Mouse (Mus musculus): Measurements from ENCODE around the gene Amer3. TPM values are rescaled to one million over a fixed set of nuclear protein-coding genes. Genes with fewer than 3 reads are reported as not detected.
A peak's percentile ranks its signal among the peaks of the same experiment; 100 is the strongest.
"Not testable (repeated sequence)": the region's sequence is repeated elsewhere in the genome, so short reads cannot be mapped to it uniquely, and the experiment has no call there.

Amer3 gene
- polyA plus RNA-seq (2015; fragmentation: Nextera tagmentation; extraction: Ambion mirVana): 0.18 and 0.31 TPM in 2 replicates

DNA sequence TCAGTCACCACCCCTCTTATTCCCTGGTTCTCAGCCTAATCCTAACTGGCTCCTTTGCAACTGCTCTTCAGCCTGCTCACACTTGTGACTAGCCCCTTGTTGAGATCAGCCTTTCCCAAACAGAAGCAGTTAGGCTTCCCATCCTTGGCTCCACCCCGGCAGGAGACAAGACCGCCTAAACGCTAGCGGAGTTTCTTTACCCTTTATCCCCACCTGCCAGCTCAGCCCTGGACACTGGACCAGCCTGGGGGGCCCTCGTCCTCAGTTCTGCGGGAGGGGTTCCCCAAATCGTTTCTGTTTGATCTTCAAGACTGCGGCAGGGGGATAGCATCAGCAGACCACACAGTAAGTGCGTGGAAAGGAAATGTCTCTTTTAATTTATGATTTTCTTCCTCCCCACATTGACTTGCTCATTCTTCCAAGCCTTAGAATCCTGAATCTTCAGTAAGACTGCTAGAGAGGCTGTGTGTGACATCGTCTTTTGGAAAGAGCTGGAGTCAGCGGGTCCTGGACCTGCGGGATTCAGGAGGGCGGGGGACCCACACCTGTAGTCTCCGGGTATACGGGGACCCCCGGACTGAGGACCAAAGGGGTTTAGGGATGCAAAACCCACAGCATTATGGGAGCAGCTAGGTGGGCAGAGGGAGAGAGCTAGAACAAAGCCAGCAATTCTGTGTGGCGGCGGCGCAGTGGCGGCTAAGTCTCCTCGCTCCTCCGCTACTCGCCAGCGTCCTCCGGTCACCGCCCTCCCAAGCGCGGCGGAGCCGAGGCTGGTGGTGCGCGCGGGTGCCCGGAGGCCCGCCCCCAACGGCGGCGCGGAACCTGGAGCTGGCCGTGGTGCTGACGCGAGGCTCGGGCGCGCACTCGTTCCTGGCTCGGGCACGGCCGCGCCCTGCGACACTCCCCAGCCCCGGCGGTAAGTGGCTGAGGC lies at the start of gene Amer3:
Amer3 (plus strand) TSS at position 807 of the 931 bp plus-strand sequence.
- peak within 1 kb of the TSS; percentile 48 for H3K4me2 ChIP-seq (replicated peaks; ENCODE audit: low read depth)
- under 1% methylated on average over 53 of the region's 53 CpGs for WGBS
- no peaks in the 10 kb centered on the region for H3K9me3 ChIP-seq (ENCODE audit: control insufficient read depth)
- peak; percentile 79; the same call in 1 of the 2 replicates for ATAC-seq
- no peaks in the 10 kb centered on the region for H3K4me1 ChIP-seq (replicated peaks; ENCODE audit: control insufficient read depth, insufficient read depth, low read length)
- H3K36me3 ChIP-seq (ENCODE audit: control insufficient read depth, insufficient read depth): no peaks in the 10 kb centered on the region
- no peak within 1 kb of the TSS for H3K9ac ChIP-seq (ENCODE audit: low read depth, low read length)
- peak within 1 kb of the TSS; percentile 13 for H3K4me3 ChIP-seq (ENCODE audit: low read depth, low read length)
- peak; percentile 24; the same call in 1 of the 2 replicates for TF ChIP-seq CTCF (IDR thresholded peaks at IDR 0.05; ENCODE audit: low read depth)
- peaks cover 19% of the 10 kb centered on the region for H3K27me3 ChIP-seq (replicated peaks; ENCODE audit: control insufficient read depth, insufficient read depth, low read length)
- no peak within 1 kb of the TSS for H3K27ac ChIP-seq (ENCODE audit: low read depth, low read length)

DNA sequence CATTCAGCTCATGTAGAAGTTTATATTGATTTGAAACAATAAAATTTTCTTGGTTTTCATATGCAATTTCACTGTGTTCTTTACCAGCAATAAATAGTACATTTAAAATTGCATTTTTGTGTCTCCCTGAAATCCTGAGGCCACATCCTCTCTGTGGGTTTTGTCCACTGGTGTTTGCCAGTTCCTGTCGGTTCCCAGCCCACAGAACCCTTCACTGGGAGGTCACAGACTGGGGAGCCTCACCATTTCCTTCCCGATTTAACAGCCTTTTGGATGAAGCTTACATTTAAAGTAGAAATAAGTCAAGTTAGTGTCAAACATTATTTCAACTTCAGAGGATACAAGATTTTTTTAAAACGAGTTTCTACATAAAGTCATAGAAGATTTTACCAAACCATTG lies 44.9 kb upstream of the Amer3 start:
- ATAC-seq; H3K9me3 ChIP-seq (ENCODE audit: control insufficient read depth); H3K4me2 ChIP-seq (replicated peaks; ENCODE audit: low read depth); H3K4me3 ChIP-seq (ENCODE audit: low read depth, low read length); H3K27ac ChIP-seq (ENCODE audit: low read depth, low read length); H3K36me3 ChIP-seq (ENCODE audit: control insufficient read depth, insufficient read depth); H3K9ac ChIP-seq (ENCODE audit: low read depth, low read length); H3K4me1 ChIP-seq (replicated peaks; ENCODE audit: control insufficient read depth, insufficient read depth, low read length): not testable (repeated sequence)
- H3K27me3 ChIP-seq (replicated peaks; ENCODE audit: control insufficient read depth, insufficient read depth, low read length): peaks cover 27% of the 10 kb centered on the region
- 34% methylated on average over 3 of the region's 3 CpGs for WGBS

DNA sequence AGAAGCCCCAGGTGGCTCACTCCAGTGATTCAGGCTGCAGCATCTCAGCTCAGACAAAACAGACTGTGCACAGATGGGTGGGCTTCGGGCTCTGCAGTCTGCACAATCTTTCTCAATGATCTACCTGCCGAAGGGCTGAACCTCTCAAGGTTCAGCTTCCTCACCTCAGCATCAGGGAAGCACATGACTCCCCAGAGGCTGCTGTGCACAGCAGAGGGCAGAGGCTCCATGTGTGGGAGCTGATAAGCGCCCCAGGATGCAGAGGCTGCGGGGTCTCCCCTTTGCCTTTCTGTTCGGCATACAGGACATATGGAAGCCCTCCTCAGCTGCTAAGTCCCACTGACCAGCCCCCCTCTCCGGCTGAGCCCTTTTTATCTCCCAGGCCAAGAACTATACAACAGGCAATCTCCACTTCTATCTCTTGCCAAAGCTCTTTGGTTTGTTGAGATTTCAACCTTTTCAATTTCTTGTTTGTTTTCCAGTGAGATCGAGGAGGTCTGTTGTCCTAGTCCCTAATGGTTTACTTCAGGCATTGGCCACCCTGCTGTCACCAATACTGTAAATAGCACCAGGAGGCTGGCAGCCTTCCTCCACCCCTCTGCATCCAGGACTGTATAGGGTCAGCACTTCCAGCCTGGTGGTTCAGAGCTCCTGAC lies 44.3 kb upstream of the Amer3 start, which contains the start of gene Cfc1:
Cfc1 (plus strand) TSS at position 606 of the 656 bp plus-strand sequence.
- ATAC-seq; H3K4me3 ChIP-seq (ENCODE audit: low read depth, low read length): not testable (repeated sequence)

DNA sequence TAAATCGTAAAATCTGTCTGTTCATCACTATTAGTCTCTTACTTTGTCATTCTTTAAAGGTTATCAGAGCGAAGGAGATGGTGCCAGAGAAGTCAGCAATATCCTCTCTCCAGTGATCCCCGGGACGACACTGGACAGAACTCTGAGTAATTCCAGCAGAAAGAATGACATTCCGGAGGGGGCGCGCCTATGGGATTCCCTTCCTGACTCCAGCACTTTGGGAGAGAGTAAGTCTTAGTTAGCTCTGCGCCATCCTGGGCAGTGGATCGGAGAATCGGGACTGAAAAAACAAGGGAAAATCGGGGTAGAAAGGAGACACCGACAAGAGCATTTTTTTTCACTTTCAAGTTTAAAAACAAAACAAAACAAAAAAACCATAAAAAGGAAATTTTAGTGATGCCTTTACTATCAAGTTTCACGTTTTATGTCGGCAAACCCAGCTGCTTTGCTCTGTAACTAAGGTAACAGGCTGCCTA lies 43.1 kb upstream of the Amer3 start:
- Histone ChIP-seq H3K27ac (ENCODE audit: low read depth, low read length) (no peak overlapping the region), H3K4me1 (replicated peaks; ENCODE audit: control insufficient read depth, insufficient read depth, low read length) (no peaks in the 10 kb centered on the region), H3K36me3 (ENCODE audit: control insufficient read depth, insufficient read depth) (no peaks in the 10 kb centered on the region), H3K27me3 (replicated peaks; ENCODE audit: control insufficient read depth, insufficient read depth, low read length) (peaks cover 27% of the 10 kb centered on the region), H3K4me3 (ENCODE audit: low read depth, low read length) (0 out of 2 replicates have a peak overlapping the region, but pooled peaks have one; percentile 9), H3K9ac (ENCODE audit: low read depth, low read length) (no peak overlapping the region), H3K4me2 (replicated peaks; ENCODE audit: low read depth) (peak overlapping the region; percentile 46), H3K9me3 (ENCODE audit: control insufficient read depth) (no peaks in the 10 kb centered on the region)
- 2% methylated on average over 14 of the region's 14 CpGs for WGBS
- no peak for ATAC-seq
- TF ChIP-seq CTCF (IDR thresholded peaks at IDR 0.05; ENCODE audit: low read depth): no peak

More for the DNA sequence above, 44.3 kb upstream of the Amer3 start, which contains the start of gene Cfc1:
- Histone ChIP-seq H3K4me2 (replicated peaks; ENCODE audit: low read depth) (peak within 1 kb of the TSS; percentile 46; the same call in 1 of the 2 replicates), H3K27me3 (replicated peaks; ENCODE audit: control insufficient read depth, insufficient read depth, low read length) (peaks cover 27% of the 10 kb centered on the region)
- not testable (repeated sequence) for H3K9me3 ChIP-seq (ENCODE audit: control insufficient read depth); H3K36me3 ChIP-seq (ENCODE audit: control insufficient read depth, insufficient read depth); H3K27ac ChIP-seq (ENCODE audit: low read depth, low read length); H3K4me1 ChIP-seq (replicated peaks; ENCODE audit: control insufficient read depth, insufficient read depth, low read length); H3K9ac ChIP-seq (ENCODE audit: low read depth, low read length)
- WGBS: 32% methylated on average over 7 of the region's 7 CpGs

DNA sequence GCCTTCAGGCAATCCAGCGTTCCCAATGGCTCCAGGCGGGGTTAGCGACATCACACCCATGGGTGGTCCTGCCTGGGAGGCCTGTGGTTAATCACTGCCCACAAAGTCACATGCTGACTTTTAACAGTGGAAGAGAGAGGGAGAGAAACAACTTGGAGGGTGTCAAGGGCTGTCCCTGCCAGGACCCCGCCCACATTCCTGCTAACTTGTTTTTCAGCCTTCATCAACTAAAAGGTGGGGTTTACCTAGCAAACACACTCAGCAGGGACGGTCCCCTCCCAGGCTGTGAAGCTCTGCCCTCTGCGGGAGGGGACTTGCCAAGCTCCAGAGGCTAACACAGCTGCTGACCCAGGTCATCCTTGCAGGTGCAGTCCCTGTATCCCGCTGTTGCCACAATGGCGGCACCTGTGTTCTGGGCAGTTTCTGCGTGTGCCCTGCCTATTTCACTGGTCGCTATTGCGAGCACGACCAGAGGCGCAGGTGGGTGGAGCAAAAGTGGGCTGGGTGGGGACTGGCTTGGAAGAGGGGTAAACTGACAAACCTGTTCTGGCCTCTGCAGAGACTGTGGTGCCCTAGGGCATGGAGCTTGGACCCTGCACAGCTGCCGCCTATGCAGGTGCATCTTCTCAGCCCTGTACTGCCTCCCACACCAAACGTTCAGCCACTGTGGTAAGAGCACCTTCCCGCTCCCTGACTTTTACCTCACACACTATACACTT lies 42.5 kb upstream of the Amer3 start:
- 5% methylated on average over 16 of the region's 16 CpGs for WGBS
- Histone ChIP-seq H3K36me3 (ENCODE audit: control insufficient read depth, insufficient read depth) (no peaks in the 10 kb centered on the region), H3K4me2 (replicated peaks; ENCODE audit: low read depth) (peak overlapping the region; percentile 46), H3K27me3 (replicated peaks; ENCODE audit: control insufficient read depth, insufficient read depth, low read length) (peaks cover 27% of the 10 kb centered on the region), H3K27ac (ENCODE audit: low read depth, low read length) (no peak overlapping the region), H3K4me3 (ENCODE audit: low read depth, low read length) (0 out of 2 replicates have a peak overlapping the region, but pooled peaks have one; percentile 9), H3K9ac (ENCODE audit: low read depth, low read length) (no peak overlapping the region), H3K9me3 (ENCODE audit: control insufficient read depth) (no peaks in the 10 kb centered on the region), H3K4me1 (replicated peaks; ENCODE audit: control insufficient read depth, insufficient read depth, low read length) (no peaks in the 10 kb centered on the region)
- no peak for ATAC-seq
- no peak for TF ChIP-seq CTCF (IDR thresholded peaks at IDR 0.05; ENCODE audit: low read depth)
